Mouse (Mus musculus) lung, postnatal 36 days (tissue): ENCODE results near the gene P4ha1.
"Not testable (repeated sequence)": the region's sequence is repeated elsewhere in the genome, so short reads cannot be mapped to it uniquely, and the experiment has no call there.

ENCODE experiments used
- DNase-seq: peaks from one replicate; pipeline ENCODE4 v3.0.0; 2022; ENCODE audit warnings: mixed read lengths

P4ha1 gene

GRCm38 (mm10) chr10:59377906-59378305 is 54.8 kb downstream of the P4ha1 start:
- peak; percentile 28 for DNase-seq

GRCm38 (mm10) chr10:59378728-59379127 is 55.6 kb downstream of the P4ha1 start:
- no peak for DNase-seq

- DNase-seq, result no peak
These were observed 56.8 kb downstream of the P4ha1 start for GRCm38 (mm10) chr10:59379927-59380326.

GRCm38 (mm10) chr10:59380411-59380821 is 57.3 kb downstream of the P4ha1 start:
- no peak for DNase-seq

- not testable (repeated sequence) for DNase-seq
These were observed 58.5 kb downstream of the P4ha1 start for GRCm38 (mm10) chr10:59381563-59381962.

GRCm38 (mm10) chr10:59386951-59387350 is 63.9 kb downstream of the P4ha1 start:
- no peak for DNase-seq

GRCm38 (mm10) chr10:59389652-59390051 is 66.6 kb downstream of the P4ha1 start:
- DNase-seq, result no peak

GRCm38 (mm10) chr10:59391907-59392306 is 68.8 kb downstream of the P4ha1 start:
- no peak for DNase-seq

- DNase-seq, result not testable (repeated sequence)
These were observed 72.4 kb downstream of the P4ha1 start, which contains the start of gene Gm10273 for GRCm38 (mm10) chr10:59395461-59395860. Gene Gm10273, plus strand, starts transcription at chr10:59395632.

- no peak for DNase-seq
These were observed 80.0 kb downstream of the P4ha1 start, which contains the start of gene Pla2g12b for GRCm38 (mm10) chr10:59402899-59403792. Gene Pla2g12b, plus strand, starts transcription at chr10:59403660.

GRCm38 (mm10) chr10:59403793-59404149 is 80.7 kb downstream of the P4ha1 start:
- no peak for DNase-seq

GRCm38 (mm10) chr10:59408499-59408898 is 85.4 kb downstream of the P4ha1 start:
- DNase-seq, result no peak

- no peak for DNase-seq
These were observed 87.2 kb downstream of the P4ha1 start for GRCm38 (mm10) chr10:59410264-59410663.

- no peak for DNase-seq
These were observed 90.6 kb downstream of the P4ha1 start for GRCm38 (mm10) chr10:59413711-59414110.

GRCm38 (mm10) chr10:59416623-59417022 is 93.5 kb downstream of the P4ha1 start:
- peak; percentile 22 for DNase-seq

GRCm38 (mm10) chr10:59419516-59419915 is 96.4 kb downstream of the P4ha1 start:
- no peak for DNase-seq
